Mouse (Mus musculus) left cerebral cortex, adult 2 months (tissue): ENCODE measurements around the gene Crb2. TPM values are rescaled to one million over a fixed set of nuclear protein-coding genes. Genes with fewer than 3 reads are reported as not detected.

Experiments
- DNase-seq, 2 experiments: peaks; one replicate each; pipeline ENCODE4 v3.0.0; 2021 to 2022; ENCODE audit warnings: low spot score in 2 of 2, mixed read lengths in 1 of 2; ENCODE audit errors: extremely low spot score in 1 of 2
- H3K27ac ChIP-seq: fragments of 200-600 bp; 2 replicates; pipeline ENCODE4 v1.8.1; 2022
- H3K4me3 ChIP-seq: fragments of 200-600 bp; 2 replicates; pipeline ENCODE4 v1.8.1; 2022
- CTCF ChIP-seq: fragments of 200-600 bp; IDR thresholded peaks from 2 replicates; pipeline ENCODE4 v1.8.1; 2022; ENCODE audit warnings: antibody characterized with exemption, mild to moderate bottlenecking, moderate library complexity
- intact Hi-C: fragments of 180-260 bp; cut with DNase I; formaldehyde crosslinking; loops from one replicate; pipeline ENCODE4 v1.15.1; 2025
- total RNA-seq, 2 experiments: library from RNA; stranded (reverse); gene quantifications; 2 replicates each; pipeline ENCODE4 v1.2.3; 2021

The Crb2 gene
- total RNA-seq, 2 experiments from 2014 or later = 2.9 to 4.4 TPM

DNA sequence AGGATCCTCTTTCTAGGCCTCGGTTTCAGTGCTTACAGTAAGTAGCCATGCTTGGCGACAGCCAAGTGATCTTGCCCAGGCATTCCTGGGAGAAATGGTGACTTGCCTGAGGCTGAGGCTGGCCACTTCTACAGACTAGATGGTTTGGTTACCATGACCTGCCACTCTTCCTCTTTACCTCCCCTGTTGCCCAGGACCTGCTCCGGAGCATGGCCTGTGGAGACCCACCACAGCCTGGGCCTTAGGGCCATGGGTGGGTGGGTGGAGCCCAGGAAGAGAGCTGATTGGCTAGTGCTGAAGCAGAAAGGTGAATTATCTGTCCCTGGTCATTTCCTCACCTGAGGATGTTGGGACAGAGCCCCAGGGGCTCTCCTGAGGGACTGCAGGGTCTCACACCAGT lies 8.3 kb upstream of the Crb2 start:
- no peak overlapping the region for H3K4me3 ChIP-seq
- H3K27ac ChIP-seq = peak overlapping the region; percentile 92
- no peak for DNase-seq
- intact Hi-C loops = no loop called here
- no peak for TF ChIP-seq CTCF

DNA sequence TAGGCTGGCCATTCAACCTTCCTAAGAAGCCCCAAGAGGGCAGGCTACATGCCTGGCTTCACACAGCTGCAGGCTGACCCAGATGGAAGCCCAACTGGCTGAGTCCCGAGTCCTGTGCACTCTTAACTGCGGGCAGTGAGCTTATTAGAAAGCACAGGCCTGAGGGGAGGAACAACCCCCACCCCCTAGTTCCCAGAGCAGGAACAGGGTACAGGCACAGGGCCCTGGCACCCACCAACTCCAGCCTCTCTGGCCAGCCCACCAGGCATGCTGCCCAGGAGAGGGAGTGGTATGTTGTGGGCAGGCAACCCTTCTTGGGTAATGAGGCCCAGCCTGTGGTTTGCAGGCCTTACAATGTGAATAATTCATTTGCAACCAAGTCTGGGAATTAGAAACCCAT lies 7.1 kb upstream of the Crb2 start:
- H3K27ac ChIP-seq = peak overlapping the region; percentile 92
- TF ChIP-seq CTCF = no peak
- peak; percentile 46 to 62 for DNase-seq
- intact Hi-C loops = no loop called here
- no peak overlapping the region for H3K4me3 ChIP-seq

GRCm38 (mm10) chr2:37769793-37770192 lies 6.3 kb upstream of the Crb2 start:
- no peak for TF ChIP-seq CTCF
- intact Hi-C loops = loop anchor here (2.0 to 5.0 kb wide), 3 partner anchors 137 to 253 kb away; partner anchors contain the start of gene Gpr21
- Histone ChIP-seq H3K4me3 (no peak overlapping the region), H3K27ac (no peak overlapping the region)
- no peak for DNase-seq

DNA sequence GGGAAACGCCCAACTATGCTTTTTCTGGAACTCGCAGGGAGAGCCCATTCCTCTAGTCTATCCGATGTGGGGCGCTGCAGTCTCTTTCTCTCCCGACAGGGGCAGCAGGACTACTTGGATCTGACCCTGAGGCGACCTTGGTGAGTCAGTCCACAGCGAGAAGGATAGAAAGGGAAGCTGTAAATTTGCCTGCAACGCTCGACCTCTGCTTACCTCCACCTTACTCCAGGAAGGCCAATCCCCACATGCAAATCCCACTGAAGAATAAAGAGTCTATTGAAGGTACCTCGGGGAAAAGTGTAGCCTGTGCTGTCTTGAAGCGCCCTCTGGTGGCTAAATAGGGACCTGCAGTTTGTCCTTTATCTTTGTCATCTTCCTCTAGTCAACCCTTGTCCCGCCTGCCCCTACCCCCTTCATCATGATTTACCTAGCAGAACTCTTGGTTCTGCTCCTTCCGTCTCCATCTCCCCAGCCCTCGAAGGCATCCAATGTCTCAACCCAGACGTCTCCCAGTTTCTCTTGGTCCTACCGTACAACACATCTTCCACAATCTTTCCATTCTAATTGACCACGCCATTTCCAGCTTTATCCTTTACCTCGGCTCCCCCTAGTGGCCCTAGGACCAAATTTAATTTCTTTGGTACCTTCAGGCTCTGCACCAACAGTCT lies 4.3 kb upstream of the Crb2 start:
- DNase-seq = peak; percentile 86 to 93
- H3K27ac ChIP-seq = peak overlapping the region; percentile 71
- intact Hi-C loops = loop anchor here (2.0 to 5.0 kb wide), 3 partner anchors 139 to 255 kb away; partner anchors contain the start of gene Gpr21
- peak; percentile 72 for TF ChIP-seq CTCF
- H3K4me3 ChIP-seq = peak overlapping the region; percentile 45

DNA sequence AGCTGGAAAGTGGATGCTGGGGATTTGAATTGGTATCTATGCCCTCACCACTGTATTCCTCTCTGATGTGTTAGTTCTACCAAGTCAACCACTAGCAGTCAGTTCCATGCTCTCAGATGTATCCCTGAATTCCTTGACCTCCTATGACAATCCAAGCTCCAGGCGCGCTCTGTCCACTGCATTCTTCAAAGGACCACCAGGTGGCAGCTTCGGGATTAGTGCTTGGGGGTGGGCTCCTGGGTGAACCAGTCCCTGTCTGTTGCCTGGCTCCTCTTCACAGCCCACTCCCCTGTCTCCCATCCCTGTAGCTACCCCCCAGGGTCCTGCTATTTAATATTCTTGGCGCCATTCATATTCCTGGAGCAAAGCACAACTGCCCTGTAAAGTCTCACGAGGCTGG lies 1.5 kb upstream of the Crb2 start:
- H3K27ac ChIP-seq = no peak overlapping the region
- intact Hi-C loops = loop anchor here (2.0 to 5.0 kb wide), 3 partner anchors 28 to 197 kb away; no protein-coding TSS in a partner anchor
- peak; percentile 69 for TF ChIP-seq CTCF
- H3K4me3 ChIP-seq = no peak overlapping the region
- peak in 1 of 2 experiments; percentile 63 for DNase-seq

DNA sequence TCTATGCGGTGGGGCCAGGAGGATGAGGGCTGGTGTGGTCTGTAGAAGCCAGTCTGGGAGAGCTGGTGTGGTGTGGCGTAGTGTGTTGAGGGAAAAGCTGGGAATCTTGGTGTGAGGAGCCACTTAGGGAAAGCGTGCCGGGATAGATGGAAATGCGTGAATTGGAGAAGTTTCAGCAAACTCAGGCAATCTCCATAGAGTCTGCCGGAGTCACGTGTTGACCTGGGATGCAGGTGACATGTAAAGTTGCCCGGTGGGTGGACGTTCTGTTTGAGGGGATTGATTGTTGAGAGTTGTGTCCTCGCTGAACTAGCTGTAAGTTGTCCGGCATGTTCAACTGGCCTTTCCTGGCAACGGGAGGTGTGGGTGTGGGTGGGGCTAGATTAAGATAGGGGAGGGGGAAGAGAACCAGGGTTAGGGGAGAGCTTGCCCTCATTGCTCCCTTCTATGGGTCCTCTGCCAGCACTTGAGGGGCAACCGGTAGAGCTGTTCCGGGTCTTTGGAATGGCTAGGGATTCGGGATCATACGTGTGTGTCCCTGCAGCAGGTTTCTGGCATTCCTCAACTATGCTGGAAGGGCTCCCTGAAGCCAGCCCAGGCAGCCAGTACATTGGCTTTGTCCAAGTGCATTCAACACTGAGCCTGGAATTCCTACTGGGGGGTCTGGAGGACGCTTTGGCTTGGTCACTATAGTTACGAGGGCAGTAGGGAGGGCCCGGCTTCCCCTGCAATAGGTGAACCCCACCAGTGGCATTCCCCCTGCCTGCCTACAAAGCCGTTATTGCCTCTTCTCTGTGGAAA lies 762 bp downstream of the Crb2 start:
- intact Hi-C loops = no loop called here
- no peak for DNase-seq
- no peak overlapping the region for H3K27ac ChIP-seq
- no peak for TF ChIP-seq CTCF
- H3K4me3 ChIP-seq = no peak overlapping the region

- H3K27ac ChIP-seq = no peak overlapping the region
- no peak overlapping the region for H3K4me3 ChIP-seq
- TF ChIP-seq CTCF = no peak
- no peak for DNase-seq
- intact Hi-C loops = no loop called here
Measured at GRCm38 (mm10) chr2:37777958-37778720, 2.1 kb downstream of the Crb2 start.

- H3K4me3 ChIP-seq = no peak overlapping the region; the same call in 1 of the 2 replicates
Measured at GRCm38 (mm10) chr2:37780270-37780929, 4.4 kb downstream of the Crb2 start.

GRCm38 (mm10) chr2:37781421-37781820 lies 5.4 kb downstream of the Crb2 start:
- TF ChIP-seq CTCF = no peak

More at GRCm38 (mm10) chr2:37780270-37780929, 4.4 kb downstream of the Crb2 start:
- H3K27ac ChIP-seq = no peak overlapping the region
- intact Hi-C loops = no loop called here
- no peak for DNase-seq
- no peak for TF ChIP-seq CTCF

GRCm38 (mm10) chr2:37782002-37782401 lies 6.0 kb downstream of the Crb2 start:
- no peak for TF ChIP-seq CTCF
- intact Hi-C loops = no loop called here
- Histone ChIP-seq H3K27ac (no peak overlapping the region), H3K4me3 (no peak overlapping the region)
- DNase-seq = no peak

More at GRCm38 (mm10) chr2:37781421-37781820, 5.4 kb downstream of the Crb2 start:
- H3K4me3 ChIP-seq = no peak overlapping the region
- H3K27ac ChIP-seq = no peak overlapping the region
- intact Hi-C loops = no loop called here
- no peak for DNase-seq

DNA sequence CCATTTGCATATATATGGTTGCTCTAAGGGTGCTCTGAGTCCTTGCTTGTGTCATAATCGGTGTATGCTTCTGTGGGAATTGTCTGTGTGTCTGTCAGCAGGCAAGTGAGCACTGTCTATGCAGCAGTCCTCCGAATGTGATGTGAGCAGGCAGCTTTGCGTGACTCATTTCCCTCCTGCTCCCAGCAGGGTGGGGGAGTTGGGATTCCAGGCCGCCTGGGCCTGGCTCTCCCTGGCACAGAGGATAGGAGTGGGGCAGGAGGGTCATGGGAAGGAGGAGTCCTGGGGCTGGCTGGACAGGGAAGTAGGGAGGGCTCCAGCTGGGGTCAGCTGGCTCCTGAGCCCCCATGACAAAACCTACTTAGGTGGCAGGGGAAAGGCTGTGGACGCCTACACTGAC lies 8.4 kb downstream of the Crb2 start:
- DNase-seq = peak; percentile 49 to 57
- H3K27ac ChIP-seq = no peak overlapping the region
- intact Hi-C loops = no loop called here
- no peak for TF ChIP-seq CTCF
- H3K4me3 ChIP-seq = no peak overlapping the region
